Mouse (Mus musculus) myocyte (in vitro differentiated cells): Measurements from ENCODE around the gene Sh3gl2.

Experiments used
- CEBPB ChIP-seq: IDR thresholded peaks from 2 replicates; pipeline ENCODE4 v1.6.1; 2011; ENCODE audit warnings: mild to moderate bottlenecking, moderate library complexity; ENCODE audit not compliant: poor library complexity, insufficient read depth, severe bottlenecking
- E2F4 ChIP-seq: IDR thresholded peaks from one replicate; pipeline ENCODE4 v1.6.1; 2011; ENCODE audit warnings: mild to moderate bottlenecking, control low read depth, moderate library complexity; ENCODE audit not compliant: insufficient read depth
- MAX ChIP-seq: IDR thresholded peaks from one replicate; pipeline ENCODE4 v1.6.1; 2011; ENCODE audit warnings: low read depth, mild to moderate bottlenecking, control low read depth
- MYOD1 ChIP-seq, 3 experiments: IDR thresholded peaks; one replicate each; pipeline ENCODE4 v1.6.1; 2011; ENCODE audit warnings: control low read depth in 2 of 3, low read depth in 2 of 3, mild to moderate bottlenecking in 2 of 3, moderate library complexity in 1 of 3; ENCODE audit not compliant: insufficient read length in 2 of 3, control insufficient read depth in 1 of 3
- MYOG ChIP-seq, 3 experiments: IDR thresholded peaks; one replicate each; pipeline ENCODE4 v1.6.1; 2011; ENCODE audit warnings: control low read depth in 2 of 3, low read depth in 2 of 3, mild to moderate bottlenecking in 2 of 3; ENCODE audit not compliant: insufficient read length in 2 of 3, control insufficient read depth in 1 of 3, insufficient read depth in 1 of 3
- POLR2A ChIP-seq: IDR thresholded peaks from one replicate; pipeline ENCODE4 v1.6.1; 2011; ENCODE audit warnings: low read depth, mild to moderate bottlenecking, control low read depth, moderate library complexity; ENCODE audit not compliant: insufficient read length
- POLR2AphosphoS2 ChIP-seq: IDR thresholded peaks from one replicate; pipeline ENCODE4 v1.6.1; 2011; ENCODE audit warnings: low read depth, control low read depth; ENCODE audit not compliant: insufficient read length
- REST ChIP-seq: IDR thresholded peaks from one replicate; pipeline ENCODE4 v1.6.1; 2011; ENCODE audit warnings: mild to moderate bottlenecking, control low read depth, moderate library complexity; ENCODE audit not compliant: insufficient read depth, insufficient read length
- SRF ChIP-seq: IDR thresholded peaks from one replicate; pipeline ENCODE4 v1.6.1; 2011; ENCODE audit warnings: low read depth; ENCODE audit not compliant: control insufficient read depth, insufficient read length
- TCF12 ChIP-seq: IDR thresholded peaks from one replicate; pipeline ENCODE4 v1.6.1; 2011; ENCODE audit warnings: mild to moderate bottlenecking, control low read depth; ENCODE audit not compliant: poor library complexity, insufficient read depth, severe bottlenecking
- TCF3 ChIP-seq: IDR thresholded peaks from one replicate; pipeline ENCODE4 v1.6.1; 2011; ENCODE audit warnings: low read depth, control low read depth; ENCODE audit not compliant: insufficient read length
- USF1 ChIP-seq: IDR thresholded peaks from one replicate; pipeline ENCODE4 v1.6.1; 2011; ENCODE audit warnings: low read depth, mild to moderate bottlenecking, control low read depth, moderate library complexity

DNA sequence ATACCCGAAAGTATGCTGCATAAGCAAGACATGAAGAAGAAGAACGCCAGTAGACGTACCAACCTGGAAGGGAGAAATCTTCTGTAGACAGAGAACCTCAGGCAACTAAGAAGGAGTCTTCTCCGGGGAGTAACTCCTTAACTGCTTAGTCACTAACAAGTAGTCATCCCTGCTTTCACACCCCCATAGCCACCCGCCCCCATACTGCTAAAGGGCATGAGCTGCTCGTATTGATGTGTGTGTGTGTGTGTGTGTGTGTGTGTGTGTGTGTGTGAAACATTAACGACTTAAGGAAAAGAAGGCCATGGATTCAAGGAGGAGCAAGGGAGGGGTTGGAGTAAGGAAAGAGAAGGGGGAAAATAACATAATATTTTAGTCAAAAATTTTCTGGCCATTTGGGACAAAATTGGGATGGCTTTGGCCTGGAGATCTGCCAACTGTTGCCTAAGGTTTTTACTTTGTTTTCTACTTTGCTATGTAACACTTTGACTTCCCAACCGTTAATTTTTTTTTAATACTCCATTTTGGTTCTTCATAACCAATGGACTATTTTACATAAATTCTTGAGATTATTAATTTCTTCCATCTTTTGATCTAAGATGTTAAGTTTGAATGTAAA, 51.0 kb downstream of the Sh3gl2 start:
- TF ChIP-seq POLR2A, result no peak
- no peak for TF ChIP-seq USF1
- no peak for TF ChIP-seq POLR2AphosphoS2
- no peak for TF ChIP-seq MAX
- TF ChIP-seq MYOD1 (IDR thresholded peaks at IDR 0.05; ENCODE audit: control insufficient read depth in 1 of 3, insufficient read length in 2 of 3, low read depth in 2 of 3), result no peak
- TF ChIP-seq TCF12, result no peak
- no peak for TF ChIP-seq E2F4
- no peak for TF ChIP-seq CEBPB
- no peak for TF ChIP-seq SRF
- TF ChIP-seq MYOG (IDR thresholded peaks at IDR 0.05; ENCODE audit: control insufficient read depth in 1 of 3, insufficient read depth in 1 of 3, insufficient read length in 2 of 3, low read depth in 2 of 3), result no peak
- TF ChIP-seq TCF3, result no peak
- no peak for TF ChIP-seq REST
